Mouse (Mus musculus) adrenal gland, adult 8-10 months (tissue): ENCODE data around the gene Zfp160. TPM values are rescaled to one million over a fixed set of nuclear protein-coding genes. Genes with fewer than 3 reads are reported as not detected.
"Not testable (repeated sequence)": the region's sequence is repeated elsewhere in the genome, so short reads cannot be mapped to it uniquely, and the experiment has no call there.

Experiments
- DNase-seq: peaks from one replicate; pipeline ENCODE4 v3.0.0; 2022
- total RNA-seq, 4 experiments: library from RNA; stranded (reverse); gene quantifications; 2 replicates each; pipeline ENCODE4 v1.2.4; 2022

Zfp160 gene
- total RNA-seq, result 10 to 100 TPM; 17.3 to 28.0 (median 21.0) TPM

- peak; percentile 88 for DNase-seq
Observed at GRCm38 (mm10) chr17:21008382-21009331, at the start of gene Zfp160. Gene Zfp160, plus strand, starts transcription at chr17:21008903.

DNA sequence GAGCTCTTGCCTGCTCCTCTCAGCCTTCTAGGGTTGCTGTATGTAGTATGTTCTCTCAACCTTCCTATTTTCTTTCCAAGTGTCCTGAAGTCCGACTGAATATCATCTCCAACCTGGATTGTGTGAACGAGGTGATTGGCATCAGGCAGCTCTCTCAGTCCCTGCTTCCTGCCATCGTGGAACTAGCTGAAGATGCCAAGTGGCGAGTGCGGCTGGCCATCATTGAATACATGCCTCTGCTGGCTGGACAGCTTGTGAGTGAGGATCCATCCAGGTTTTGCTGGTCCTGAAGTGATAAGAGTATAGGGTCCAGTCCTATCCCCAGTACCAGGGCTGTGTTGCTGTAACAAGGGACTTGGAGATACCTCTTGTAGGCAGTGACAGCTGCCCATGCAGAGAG lies 48.3 kb upstream of the Zfp160 start:
- no peak for DNase-seq

GRCm38 (mm10) chr17:20965421-20965820 lies 43.3 kb upstream of the Zfp160 start:
- DNase-seq, result no peak

- DNase-seq, result no peak
Observed at GRCm38 (mm10) chr17:20966681-20967080, 42.0 kb upstream of the Zfp160 start.

DNA sequence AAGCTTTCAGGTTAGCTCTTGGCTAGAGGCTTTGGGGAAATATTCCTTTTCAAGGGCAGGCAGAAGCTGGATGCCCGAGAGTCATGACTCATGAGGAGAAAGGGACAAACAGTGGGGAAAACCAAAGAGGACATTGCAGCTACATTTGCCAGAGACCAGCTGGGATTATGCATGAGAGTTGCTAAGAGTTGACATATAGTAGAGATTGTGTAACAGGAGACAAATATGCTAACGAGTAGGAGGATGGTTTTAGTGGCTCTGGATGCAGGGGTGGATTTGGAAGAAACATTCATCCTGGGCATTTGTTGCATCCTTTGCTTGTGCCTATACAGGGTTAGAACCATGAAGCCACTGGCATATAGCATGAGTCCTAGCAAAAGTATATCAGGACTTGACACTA lies 15.0 kb upstream of the Zfp160 start:
- no peak for DNase-seq

DNA sequence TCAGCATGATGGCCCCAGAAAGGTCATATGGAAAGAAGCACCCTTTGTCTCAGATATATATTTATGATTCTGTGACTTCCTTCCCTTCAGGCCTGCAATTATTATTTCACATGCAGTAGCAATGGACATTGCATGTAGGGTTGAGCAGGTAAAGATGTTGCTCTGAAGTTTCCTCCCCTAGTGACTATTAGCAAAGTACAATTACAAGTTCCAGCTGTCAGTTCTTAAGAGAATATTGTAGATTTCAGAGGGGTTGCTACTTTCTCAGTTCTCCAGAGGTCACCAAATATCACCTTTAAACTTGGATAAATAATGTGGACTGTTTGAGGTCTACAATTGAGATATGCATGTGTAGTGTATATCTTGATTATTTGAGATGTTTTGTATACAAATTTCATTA lies 12.3 kb upstream of the Zfp160 start, which contains the start of gene Vmn1r233:
Gene Vmn1r233 (minus strand): TSS at position 101 of the 400 bp plus-strand sequence.
- DNase-seq, result no peak

- no peak for DNase-seq
Observed at GRCm38 (mm10) chr17:21009726-21010125, 1.0 kb downstream of the Zfp160 start.

DNA sequence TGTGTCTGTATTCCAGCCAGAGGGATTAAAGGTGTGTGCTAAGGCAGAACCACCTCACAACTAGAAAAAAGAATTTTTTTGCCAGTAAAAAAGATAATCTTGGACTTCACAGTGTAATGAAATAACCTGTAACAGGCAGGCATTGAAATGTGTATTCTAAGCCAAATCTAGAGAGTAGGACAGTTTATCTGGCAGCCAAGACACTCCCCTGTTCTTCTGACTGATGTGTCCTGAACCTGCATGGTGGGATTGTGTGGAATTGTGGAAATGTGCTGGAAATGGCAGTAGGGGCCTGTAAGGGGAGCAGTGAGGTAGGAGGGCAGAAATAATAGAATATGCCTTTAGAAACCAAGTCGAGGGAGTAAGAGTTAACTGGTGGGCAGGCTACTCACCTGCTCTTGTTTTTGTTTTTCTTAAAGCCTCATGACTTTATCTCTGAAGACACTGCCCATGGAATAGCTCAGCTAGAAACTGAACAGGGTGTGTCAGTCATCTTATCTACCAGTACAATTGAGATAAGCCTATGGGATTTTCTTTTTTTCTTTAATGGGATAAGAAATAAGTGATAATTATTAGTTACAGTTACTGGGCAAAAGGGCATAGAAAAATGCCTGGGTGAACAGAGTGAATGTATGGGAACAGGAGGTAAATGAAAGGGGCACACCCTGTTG lies 9.8 kb downstream of the Zfp160 start:
- DNase-seq, result no peak

GRCm38 (mm10) chr17:21048020-21048419 lies 39.3 kb downstream of the Zfp160 start:
- DNase-seq, result not testable (repeated sequence)

GRCm38 (mm10) chr17:21050901-21051300 lies 42.2 kb downstream of the Zfp160 start:
- DNase-seq, result no peak

GRCm38 (mm10) chr17:21051341-21051740 lies 42.6 kb downstream of the Zfp160 start:
- not testable (repeated sequence) for DNase-seq

DNA sequence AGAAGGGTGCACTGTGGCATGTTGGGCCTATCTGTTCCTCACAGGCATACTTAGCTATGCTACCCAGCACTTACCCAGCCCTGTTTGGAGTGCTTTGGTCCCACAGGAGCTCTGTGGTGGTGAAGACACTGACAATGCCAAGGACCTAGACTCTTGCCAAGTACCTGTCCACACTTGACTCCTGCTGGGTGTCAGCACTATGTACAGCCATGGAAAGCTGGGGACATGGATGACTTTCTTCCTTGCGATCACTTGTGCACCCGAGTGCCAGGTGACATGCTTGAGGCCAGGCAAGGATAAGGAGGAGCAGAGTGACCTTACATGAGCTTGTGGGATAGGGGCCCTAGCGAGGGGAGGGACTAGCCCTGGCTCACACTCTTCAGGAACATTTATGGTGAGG lies 43.2 kb downstream of the Zfp160 start:
- DNase-seq, result not testable (repeated sequence)

DNA sequence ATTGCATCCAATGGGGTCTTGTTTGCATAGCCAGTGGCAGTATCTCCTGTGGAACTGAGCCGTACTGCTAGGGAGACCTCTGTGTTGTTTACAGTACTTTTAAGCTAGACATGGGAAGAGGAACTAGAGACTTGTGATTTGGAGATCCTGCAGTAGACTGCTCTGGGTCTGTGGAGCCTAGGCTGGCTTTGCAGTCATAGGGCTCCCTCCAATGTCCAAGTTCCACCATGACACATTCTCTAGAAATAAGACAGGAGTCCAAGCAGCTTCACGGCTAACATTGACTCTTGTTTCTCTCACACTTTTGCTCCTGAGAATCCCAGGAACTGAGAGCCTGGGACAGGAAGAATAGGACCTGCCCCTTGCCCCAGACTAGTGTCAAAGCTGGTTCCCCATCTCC lies 44.6 kb downstream of the Zfp160 start:
- DNase-seq, result no peak

DNA sequence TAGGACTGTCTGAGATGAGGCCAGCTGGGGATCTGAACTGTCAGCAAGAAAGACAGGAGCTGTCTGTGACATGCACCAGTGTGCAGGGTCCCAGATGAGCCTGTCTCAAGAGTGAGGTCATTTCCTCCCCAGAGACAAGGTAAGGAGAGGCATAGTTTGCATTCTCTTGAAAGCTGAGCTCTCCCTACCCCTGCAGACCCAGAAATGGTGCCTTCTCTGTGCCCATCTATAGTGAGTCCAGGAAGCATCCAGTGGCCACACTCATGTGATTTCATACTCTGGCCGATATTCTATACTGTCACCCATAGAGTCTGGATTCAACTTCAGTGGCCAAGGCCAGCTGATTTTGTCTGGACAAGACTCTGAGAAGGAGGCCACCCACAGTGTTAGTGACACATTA lies 46.4 kb downstream of the Zfp160 start:
- DNase-seq, result not testable (repeated sequence)

DNA sequence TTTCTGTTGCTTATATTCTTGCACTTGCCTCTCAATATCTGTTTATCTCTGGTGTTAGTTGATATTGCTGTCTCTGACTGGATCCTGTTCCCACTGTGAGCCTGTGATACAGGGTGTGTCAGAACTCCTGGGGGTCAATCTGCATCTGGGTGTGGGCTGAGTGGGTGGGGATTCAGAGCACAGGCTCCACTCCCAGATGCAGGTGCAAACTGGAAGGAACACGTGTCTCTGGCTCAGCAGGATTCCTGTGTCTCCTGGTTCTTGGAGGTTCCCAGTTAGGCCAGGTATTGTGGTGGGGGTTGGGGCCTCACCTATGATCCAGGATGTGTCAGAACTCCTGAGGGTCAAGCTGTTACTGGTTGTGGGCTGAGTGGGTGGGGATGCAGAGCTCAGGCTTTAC lies 56.8 kb downstream of the Zfp160 start:
- no peak for DNase-seq

DNA sequence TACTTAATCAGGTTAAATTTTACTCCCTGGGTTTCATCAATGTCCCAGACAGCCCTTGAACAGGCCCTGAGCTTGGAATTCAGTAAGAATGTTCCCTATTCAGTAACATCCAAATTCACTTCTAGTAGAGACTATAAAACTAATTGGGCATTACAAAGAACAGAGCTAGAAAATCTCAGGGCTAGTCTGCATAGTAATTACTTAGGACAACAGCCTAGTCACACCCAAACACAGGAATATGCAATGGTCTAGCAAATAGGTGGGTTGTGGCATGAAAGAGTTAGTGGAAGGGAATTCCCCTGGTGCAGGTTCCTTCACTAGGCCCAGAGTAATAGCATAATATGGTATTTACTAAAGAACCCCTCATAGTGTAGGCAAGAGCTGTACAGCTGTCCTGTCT lies 58.3 kb downstream of the Zfp160 start:
- DNase-seq, result no peak

- DNase-seq, result not testable (repeated sequence)
Observed at GRCm38 (mm10) chr17:21069443-21069842, 60.7 kb downstream of the Zfp160 start.

DNA sequence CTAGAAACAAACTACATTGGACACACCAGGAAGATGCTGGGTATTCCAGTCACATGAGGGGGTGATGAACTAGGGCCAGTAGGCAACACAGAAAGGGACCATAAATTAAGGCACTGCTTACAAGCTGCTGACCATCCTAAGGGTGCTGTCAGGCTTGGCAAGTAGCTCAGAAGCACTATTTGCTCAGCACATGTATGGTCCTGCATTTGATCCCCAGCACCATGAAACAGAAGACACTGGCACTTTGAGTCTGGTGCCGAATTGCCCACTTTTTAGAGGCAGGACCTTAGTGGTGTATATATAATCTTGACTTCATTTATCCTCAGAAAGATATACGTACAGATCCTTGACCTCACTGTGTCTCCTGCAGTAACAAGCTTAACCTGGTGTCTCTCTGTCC lies 62.3 kb downstream of the Zfp160 start:
- DNase-seq, result not testable (repeated sequence)

Other genes starting within 250 kb of the Zfp160 start
- not detected for gene Vmn1r228, start 222.7 kb upstream of the Zfp160 start, total RNA-seq
- under 1 TPM in 1 of 4 experiments, not detected in 3; 0.03 TPM for gene Vmn1r229, start 197.3 kb upstream of the Zfp160 start, total RNA-seq
- gene Vmn1r230, start 168.5 kb upstream of the Zfp160 start, total RNA-seq, result not detected
- not detected for gene Vmn1r231, start 103.8 kb upstream of the Zfp160 start, total RNA-seq
- gene Vmn1r232, start 89.2 kb upstream of the Zfp160 start, total RNA-seq, result under 1 TPM in 1 of 4 experiments, not detected in 3; 0.18 TPM
- 100 to 1,000 TPM; 250 to 386 (median 301) TPM for gene Ppp2r1a, start 63.6 kb upstream of the Zfp160 start, total RNA-seq
- under 1 TPM in 1 of 4 experiments, not detected in 3; 0.05 TPM for gene Vmn1r233, start 12.4 kb upstream of the Zfp160 start, total RNA-seq
- gene Vmn1r234, start 217.2 kb downstream of the Zfp160 start, total RNA-seq, result not detected
- not detected for gene Vmn1r235, start 247.5 kb downstream of the Zfp160 start, total RNA-seq